Mouse (Mus musculus) kidney, postnatal 0 days (tissue): ENCODE measurements at regions not wholly inside any gene's neighbourhood (a gene's known extent, or its start where the extent isn't known, plus 50 kb on each side); places are given as distances from the start of the nearest gene placed in this dataset.

Source experiments
- ATAC-seq: fragments of 200-750 bp; cut with Nextera tagmentation; replicated peaks from 2 replicates; pipeline ENCODE4 v1.8.0; 2017; ENCODE audit warnings: low read depth, moderate number of reproducible peaks, moderate TSS enrichment, moderate library complexity; ENCODE audit not compliant: low FRiP score
- DNase-seq: peaks from one replicate; pipeline ENCODE4 v3.0.0-alpha.2; 2016; ENCODE audit warnings: low spot score
- H3K27ac ChIP-seq: fragments of 300-500 bp; sonication (generic); 2 replicates; pipeline ENCODE4 v1.5.1; 2014; ENCODE audit warnings: mild to moderate bottlenecking
- H3K27me3 ChIP-seq: fragments of 300-500 bp; sonication (generic); 2 replicates; pipeline ENCODE4 v1.6.1; 2014; ENCODE audit warnings: low read length, mixed read lengths; ENCODE audit not compliant: insufficient read depth
- H3K36me3 ChIP-seq: fragments of 300-500 bp; sonication (generic); 2 replicates; pipeline ENCODE4 v1.6.1; 2014; ENCODE audit warnings: low read length, mixed read lengths; ENCODE audit not compliant: insufficient read depth
- H3K4me1 ChIP-seq: fragments of 300-500 bp; sonication (generic); replicated peaks from 2 replicates; pipeline ENCODE4 v1.6.1; 2014; ENCODE audit warnings: antibody characterized with exemption, low read length, mixed read lengths; ENCODE audit not compliant: insufficient read depth
- H3K4me2 ChIP-seq: fragments of 300-500 bp; sonication (generic); 2 replicates; pipeline ENCODE4 v1.6.1; 2014; ENCODE audit warnings: mild to moderate bottlenecking, low read length, moderate library complexity, mixed read lengths
- H3K4me3 ChIP-seq: fragments of 300-500 bp; sonication (generic); replicated peaks from 2 replicates; pipeline ENCODE4 v1.5.1; 2014; ENCODE audit warnings: low read depth, low read length
- H3K9ac ChIP-seq: fragments of 300-500 bp; sonication (generic); 2 replicates; pipeline ENCODE4 v1.6.1; 2014; ENCODE audit warnings: low read depth, low read length
- H3K9me3 ChIP-seq: fragments of 300-500 bp; sonication (generic); replicated peaks from 2 replicates; pipeline ENCODE4 v1.6.1; 2016; ENCODE audit warnings: low read length, inconsistent platforms, mixed read lengths
- CTCF ChIP-seq: IDR thresholded peaks from 2 replicates; pipeline ENCODE4 v1.5.1; 2016; ENCODE audit warnings: antibody characterized with exemption, low read depth, mild to moderate bottlenecking, moderate library complexity
- WGBS: fragments of 180-500 bp; shearing (Covaris S2); extraction: QIAGEN DNeasy Blood & Tissue Kit; methylation state at CpG from one replicate; pipeline ENCODE4 v1.1.7; 2014; 5-methylcytosine and 5-hydroxymethylcytosine counted together

GRCm38 (mm10) chr7:70171456-70171855 is 195.1 kb downstream of the Nr2f2 start:
- 71% methylated on average over 4 of the region's 4 CpGs for WGBS
- H3K4me2 ChIP-seq, result no peak overlapping the region
- H3K27ac ChIP-seq, result no peak overlapping the region
- no peak for DNase-seq
- no peaks in the 10 kb centered on the region for H3K4me1 ChIP-seq
- ATAC-seq, result no peak
- no peaks in the 10 kb centered on the region for H3K36me3 ChIP-seq
- no peaks in the 10 kb centered on the region for H3K27me3 ChIP-seq
- no peaks in the 10 kb centered on the region for H3K9me3 ChIP-seq
- no peak overlapping the region for H3K9ac ChIP-seq
- no peak overlapping the region for H3K4me3 ChIP-seq
- TF ChIP-seq CTCF, result no peak

GRCm38 (mm10) chr7:70168080-70168479 is 198.5 kb downstream of the Nr2f2 start:
- H3K9me3 ChIP-seq, result no peaks in the 10 kb centered on the region
- no peak overlapping the region for H3K4me3 ChIP-seq
- no peak overlapping the region for H3K9ac ChIP-seq
- TF ChIP-seq CTCF, result no peak
- DNase-seq (no peak), ATAC-seq (no peak)
- H3K27me3 ChIP-seq, result no peaks in the 10 kb centered on the region
- H3K4me2 ChIP-seq, result no peak overlapping the region
- no peaks in the 10 kb centered on the region for H3K4me1 ChIP-seq
- H3K27ac ChIP-seq, result no peak overlapping the region
- H3K36me3 ChIP-seq, result no peaks in the 10 kb centered on the region
- 77% methylated on average over 4 of the region's 4 CpGs for WGBS

GRCm38 (mm10) chr7:70166081-70166480 is 200.5 kb downstream of the Nr2f2 start:
- no peak for TF ChIP-seq CTCF
- no peaks in the 10 kb centered on the region for H3K36me3 ChIP-seq
- no peak for DNase-seq
- H3K9me3 ChIP-seq, result no peaks in the 10 kb centered on the region
- no peaks in the 10 kb centered on the region for H3K4me1 ChIP-seq
- H3K4me2 ChIP-seq, result no peak overlapping the region
- no peak for ATAC-seq
- no peaks in the 10 kb centered on the region for H3K27me3 ChIP-seq
- WGBS, result 86% methylated on average over 5 of the region's 5 CpGs
- H3K27ac ChIP-seq, result no peak overlapping the region
- no peak overlapping the region for H3K4me3 ChIP-seq
- no peak overlapping the region for H3K9ac ChIP-seq

DNA sequence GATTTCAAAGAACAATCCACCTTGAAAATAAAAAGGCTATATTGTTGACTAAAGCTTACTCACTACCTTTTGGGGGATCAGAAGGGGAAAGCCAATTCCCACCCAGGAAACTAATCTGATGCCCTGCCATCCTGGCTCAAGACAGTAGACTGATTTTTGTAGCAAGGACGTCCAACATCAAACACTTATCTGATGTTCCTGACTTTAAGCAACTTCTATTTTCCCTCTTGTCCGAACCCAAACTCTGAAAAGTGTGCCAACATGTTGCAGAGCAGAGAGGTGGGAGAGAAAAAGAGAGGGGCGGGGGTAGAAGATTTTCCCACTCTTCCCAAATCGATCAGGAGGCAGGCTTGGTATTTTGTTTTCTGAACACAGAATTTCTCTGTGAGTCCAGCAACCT is 201.0 kb downstream of the Nr2f2 start:
- DNase-seq (no peak), ATAC-seq (no peak)
- Histone ChIP-seq H3K4me1 (no peaks in the 10 kb centered on the region), H3K9ac (no peak overlapping the region), H3K36me3 (no peaks in the 10 kb centered on the region), H3K27ac (no peak overlapping the region), H3K4me3 (no peak overlapping the region), H3K9me3 (no peaks in the 10 kb centered on the region), H3K27me3 (no peaks in the 10 kb centered on the region), H3K4me2 (no peak overlapping the region)
- WGBS, result 62% methylated on average over 4 of the region's 4 CpGs
- no peak for TF ChIP-seq CTCF

- Histone ChIP-seq H3K27me3 (no peaks in the 10 kb centered on the region), H3K27ac (no peak overlapping the region), H3K4me3 (no peak overlapping the region), H3K36me3 (no peaks in the 10 kb centered on the region), H3K4me2 (no peak overlapping the region), H3K4me1 (no peaks in the 10 kb centered on the region), H3K9ac (no peak overlapping the region), H3K9me3 (no peaks in the 10 kb centered on the region)
- no peak for TF ChIP-seq CTCF
- 73% methylated on average over 6 of the region's 6 CpGs for WGBS
- DNase-seq, result no peak
- ATAC-seq, result no peak
Measured at GRCm38 (mm10) chr7:70164691-70165193, 201.8 kb downstream of the Nr2f2 start.

GRCm38 (mm10) chr7:70158531-70158930 is 208.0 kb downstream of the Nr2f2 start:
- Histone ChIP-seq H3K9ac (no peak overlapping the region), H3K4me1 (no peaks in the 10 kb centered on the region), H3K4me2 (no peak overlapping the region), H3K9me3 (no peaks in the 10 kb centered on the region), H3K27me3 (no peaks in the 10 kb centered on the region), H3K4me3 (no peak overlapping the region), H3K27ac (no peak overlapping the region), H3K36me3 (no peaks in the 10 kb centered on the region)
- no peak for DNase-seq
- ATAC-seq, result no peak
- WGBS, result 54% methylated on average over 8 of the region's 8 CpGs
- TF ChIP-seq CTCF, result no peak

- Histone ChIP-seq H3K36me3 (no peaks in the 10 kb centered on the region), H3K27me3 (no peaks in the 10 kb centered on the region), H3K4me2 (no peak overlapping the region), H3K4me3 (no peak overlapping the region), H3K9me3 (no peaks in the 10 kb centered on the region), H3K4me1 (no peaks in the 10 kb centered on the region), H3K27ac (no peak overlapping the region), H3K9ac (no peak overlapping the region)
- ATAC-seq (no peak), DNase-seq (no peak)
- 83% methylated on average over 4 of the region's 4 CpGs for WGBS
- TF ChIP-seq CTCF, result no peak
Measured at GRCm38 (mm10) chr7:70144726-70145271, 221.7 kb downstream of the Nr2f2 start.
